Mouse (Mus musculus) cerebellum, postnatal 25 days (tissue): ENCODE measurements around the gene Zfp692.
"Not testable (repeated sequence)": the region's sequence is repeated elsewhere in the genome, so short reads cannot be mapped to it uniquely, and the experiment has no call there.

Experiments
- DNase-seq, 2 experiments: peaks; one replicate each; pipeline ENCODE4 v3.0.0; 2021; ENCODE audit warnings: mixed read lengths in 2 of 2

Zfp692 gene

DNA sequence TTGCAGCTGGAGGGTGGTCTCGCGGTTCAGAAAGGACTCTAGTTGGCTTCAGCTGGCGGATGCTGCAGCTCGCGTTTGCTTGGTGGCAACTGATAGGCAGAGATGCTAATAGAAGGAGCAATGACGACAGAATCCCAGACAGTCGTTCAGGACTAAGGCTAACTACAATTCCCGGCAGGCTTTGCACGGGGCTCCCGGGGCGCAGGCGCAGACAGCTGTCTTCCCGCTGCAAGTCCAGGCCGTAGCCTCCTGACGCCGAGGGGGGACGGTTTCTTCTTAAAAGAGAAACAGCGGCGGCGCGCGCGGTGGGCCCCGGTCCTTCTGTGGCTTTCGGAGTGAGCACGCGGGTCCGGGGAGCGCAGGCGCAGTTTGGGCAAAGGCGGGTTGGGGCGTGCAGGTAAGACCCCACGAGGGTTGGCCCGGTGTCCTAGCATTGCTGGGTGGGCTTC is at the start of gene Zfp692:
Gene Zfp692, plus strand, starts transcription at position 210 of the 449 bp plus-strand sequence.
- DNase-seq, result peak; percentile 95 to 97

- DNase-seq, result no peak
Observed at GRCm38 (mm10) chr11:58257816-58258215, 49.1 kb upstream of the Zfp692 start.

DNA sequence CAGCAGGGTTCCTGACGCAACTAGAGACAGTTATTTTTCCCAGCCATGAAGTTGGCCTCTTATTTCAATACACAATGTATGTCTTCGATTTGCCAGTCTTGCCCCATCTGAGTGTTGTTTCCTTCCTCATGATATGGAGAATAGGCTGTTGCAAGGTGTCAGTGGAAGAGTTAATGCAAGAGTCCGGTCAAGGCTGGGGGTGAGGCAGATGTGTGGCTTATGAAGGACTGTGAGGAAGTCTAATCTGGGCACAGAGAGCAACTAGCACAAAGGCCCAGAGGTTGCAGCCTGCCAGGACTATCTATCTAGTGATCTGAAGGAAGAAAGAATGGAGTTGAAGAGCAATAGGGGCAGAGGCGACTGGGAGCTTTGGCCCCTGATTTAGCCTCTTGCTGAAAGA is 46.7 kb upstream of the Zfp692 start:
- no peak for DNase-seq

GRCm38 (mm10) chr11:58261826-58262225 is 45.0 kb upstream of the Zfp692 start:
- no peak for DNase-seq

- DNase-seq, result no peak
Observed at GRCm38 (mm10) chr11:58262336-58262735, 44.5 kb upstream of the Zfp692 start.

GRCm38 (mm10) chr11:58263516-58263915 is 43.4 kb upstream of the Zfp692 start:
- no peak for DNase-seq

- no peak for DNase-seq
Observed at GRCm38 (mm10) chr11:58264546-58264945, 42.3 kb upstream of the Zfp692 start.

DNA sequence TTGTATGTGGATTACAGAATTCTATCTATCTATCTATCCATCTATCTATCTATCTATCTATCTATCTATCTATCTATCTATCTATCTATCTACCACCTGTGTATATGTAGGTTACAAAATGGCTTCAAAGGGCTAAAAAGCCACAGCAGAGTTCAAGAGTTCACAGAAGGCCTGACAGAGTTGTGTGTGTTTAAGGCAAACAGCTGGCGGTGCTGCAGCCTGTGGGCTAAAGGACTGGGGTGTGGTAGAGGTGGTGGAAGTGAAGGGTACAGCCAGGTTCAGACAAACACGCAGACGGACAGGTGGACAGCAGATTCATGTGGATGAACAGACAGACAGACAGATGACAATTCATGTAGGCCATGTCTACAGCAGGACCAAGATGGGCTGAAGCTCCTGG is 38.6 kb upstream of the Zfp692 start:
- no peak for DNase-seq

DNA sequence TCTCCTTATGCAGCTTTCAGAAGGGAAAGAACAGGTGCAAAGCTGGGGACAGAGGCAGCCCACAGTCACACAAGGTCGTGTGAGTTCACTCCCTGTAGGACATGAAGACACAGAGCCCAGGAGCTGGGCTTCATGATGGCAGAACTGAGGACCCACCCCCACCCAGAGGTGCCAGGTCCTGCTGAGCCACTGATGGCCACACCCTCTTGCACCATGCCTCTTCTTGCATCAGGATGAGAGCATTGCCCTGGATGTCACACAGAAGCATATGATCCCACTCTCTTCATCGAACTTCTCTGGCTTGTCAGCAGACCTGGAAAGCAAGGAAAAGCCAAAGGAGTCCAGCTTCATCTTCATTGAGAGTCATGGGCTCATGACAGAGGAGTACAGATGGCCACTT is 32.3 kb upstream of the Zfp692 start, which contains the start of gene 4930438A08Rik:
Gene 4930438A08Rik, plus strand, starts transcription at position 228 of the 400 bp plus-strand sequence.
- DNase-seq, result no peak

GRCm38 (mm10) chr11:58275756-58276155 is 31.1 kb upstream of the Zfp692 start:
- DNase-seq, result no peak

DNA sequence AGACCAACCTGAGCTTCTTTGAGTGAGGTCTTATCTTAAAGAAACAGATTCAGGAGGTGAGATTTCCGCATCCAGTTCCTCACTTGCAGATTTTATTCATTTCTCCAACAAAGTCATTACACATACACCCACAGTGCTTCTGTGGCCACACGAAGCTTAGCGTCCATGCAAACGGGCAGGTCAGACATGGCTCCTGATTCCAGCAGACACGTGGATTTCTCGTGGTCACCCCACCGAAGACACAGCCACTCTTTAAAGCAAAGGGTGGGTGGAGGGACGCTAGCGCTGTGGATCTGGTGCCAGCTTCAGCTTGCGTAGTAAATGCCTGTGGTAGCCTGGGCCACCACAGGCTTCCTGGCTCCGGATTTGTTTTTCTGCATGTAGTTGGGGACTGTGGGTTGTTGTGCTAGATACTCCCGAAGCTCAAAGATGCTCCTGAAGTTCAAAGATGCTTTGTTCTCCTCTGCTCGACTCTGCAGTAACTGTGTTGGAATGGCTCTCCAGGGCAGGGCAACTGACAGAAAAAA is 24.8 kb upstream of the Zfp692 start:
- no peak for DNase-seq

GRCm38 (mm10) chr11:58282518-58282917 is 24.4 kb upstream of the Zfp692 start:
- DNase-seq, result no peak

DNA sequence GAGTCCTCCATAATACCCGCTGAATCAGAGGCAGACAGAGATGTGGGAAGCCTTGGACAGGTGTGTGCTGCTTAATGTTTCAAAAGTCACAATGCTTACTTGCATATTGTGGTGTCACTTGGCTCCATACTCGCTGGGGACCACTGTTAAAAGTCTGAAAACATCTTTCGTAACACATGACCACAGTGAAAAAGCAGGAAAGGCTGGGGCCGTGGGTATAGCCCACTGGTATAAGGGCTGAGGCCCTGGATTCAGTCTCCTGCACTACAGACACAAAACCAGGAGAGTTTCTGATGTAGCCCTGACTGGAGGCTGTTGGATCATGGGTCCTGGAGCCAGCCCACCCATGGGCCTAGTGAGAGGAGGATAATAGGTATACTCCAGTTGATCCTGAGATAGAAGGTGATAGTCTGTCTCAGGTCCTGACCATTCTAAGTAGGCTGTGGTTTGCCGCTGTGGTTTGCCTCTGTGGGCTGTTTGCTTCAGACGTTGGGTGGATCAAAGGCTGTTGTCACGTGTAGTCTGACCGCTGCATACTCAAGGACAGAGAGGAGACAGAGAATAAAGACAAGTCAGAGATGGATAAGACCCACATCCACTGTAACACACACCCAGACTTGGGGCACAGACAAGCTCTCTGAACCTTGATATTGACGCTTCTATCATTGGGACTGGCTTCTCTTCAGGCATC is 16.7 kb upstream of the Zfp692 start:
- DNase-seq, result no peak

DNA sequence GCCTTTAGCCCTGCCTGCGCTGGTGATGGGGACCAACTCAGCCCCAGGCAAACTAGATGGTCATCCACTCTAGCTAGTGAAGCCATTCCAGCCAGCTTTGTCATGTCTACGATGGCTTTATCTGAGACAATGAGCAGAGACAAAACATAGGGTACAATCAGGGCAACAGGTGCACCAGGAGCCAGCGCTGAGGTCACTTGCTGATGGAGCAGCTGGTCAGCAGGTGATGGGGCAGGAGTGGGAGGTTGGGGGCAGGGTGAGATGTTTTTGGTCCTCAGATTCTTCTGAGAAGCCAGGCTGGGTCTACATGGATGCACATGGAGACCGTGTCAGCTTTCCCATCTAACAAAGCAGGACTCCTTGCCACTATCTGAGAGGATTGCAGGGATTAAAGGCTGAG is 16.1 kb upstream of the Zfp692 start:
- no peak for DNase-seq

GRCm38 (mm10) chr11:58292791-58293190 is 14.1 kb upstream of the Zfp692 start:
- no peak for DNase-seq

DNA sequence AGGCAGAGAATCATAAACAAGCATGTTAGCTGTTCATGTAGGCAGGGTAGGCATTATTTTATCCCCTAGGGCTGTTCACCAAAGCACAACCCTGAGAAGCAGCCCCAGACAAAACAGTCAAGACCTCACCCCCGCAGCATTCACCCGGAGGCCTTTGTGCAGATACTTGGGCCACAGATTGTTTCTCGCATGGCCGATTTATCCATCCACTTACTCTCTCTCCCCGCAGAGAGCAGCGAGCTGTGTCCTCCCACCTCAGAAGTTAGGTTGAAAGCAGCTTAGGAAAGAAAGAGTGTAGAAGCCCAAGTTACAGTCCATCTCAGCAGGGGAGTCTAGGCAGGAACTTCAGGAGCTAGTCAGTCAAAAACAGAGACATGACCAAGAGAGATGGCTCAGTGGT is 9.5 kb upstream of the Zfp692 start:
- no peak for DNase-seq

GRCm38 (mm10) chr11:58301057-58301456 is 5.8 kb upstream of the Zfp692 start:
- peak; percentile 76 to 80 for DNase-seq

- DNase-seq, result peak; percentile 97 to 100
Observed at GRCm38 (mm10) chr11:58301837-58302754, 4.8 kb upstream of the Zfp692 start.

DNA sequence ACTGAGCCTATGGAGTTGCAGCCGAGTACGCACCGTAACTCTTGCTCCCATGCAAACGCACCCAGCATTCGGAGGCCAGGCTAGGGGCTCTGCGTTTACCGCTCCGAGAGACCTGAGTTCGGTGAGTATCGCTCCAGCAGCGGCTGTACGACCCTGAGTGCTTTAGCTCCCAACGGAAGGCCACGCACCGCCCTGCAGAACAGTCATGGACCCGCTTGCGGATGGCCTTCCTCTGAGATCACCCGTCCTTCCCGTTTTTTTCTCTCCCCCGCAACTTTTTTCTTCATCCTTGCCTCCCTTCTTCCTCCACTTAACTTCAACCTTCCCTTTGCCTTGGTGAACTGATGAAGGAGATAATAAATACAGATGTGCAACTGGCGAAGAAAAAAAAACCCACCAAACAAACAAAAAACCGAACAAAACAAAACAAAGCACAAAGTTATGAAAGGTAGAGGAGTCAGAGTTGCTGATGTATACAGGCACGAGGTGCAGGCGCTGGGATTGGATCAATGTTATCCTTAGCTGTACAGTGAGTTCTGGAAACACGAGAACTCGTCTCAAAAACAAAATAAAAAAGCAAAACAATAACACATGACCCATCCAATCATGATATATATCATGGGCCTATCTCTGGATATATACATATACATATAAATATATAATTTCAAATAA is 4.0 kb upstream of the Zfp692 start:
- no peak for DNase-seq

DNA sequence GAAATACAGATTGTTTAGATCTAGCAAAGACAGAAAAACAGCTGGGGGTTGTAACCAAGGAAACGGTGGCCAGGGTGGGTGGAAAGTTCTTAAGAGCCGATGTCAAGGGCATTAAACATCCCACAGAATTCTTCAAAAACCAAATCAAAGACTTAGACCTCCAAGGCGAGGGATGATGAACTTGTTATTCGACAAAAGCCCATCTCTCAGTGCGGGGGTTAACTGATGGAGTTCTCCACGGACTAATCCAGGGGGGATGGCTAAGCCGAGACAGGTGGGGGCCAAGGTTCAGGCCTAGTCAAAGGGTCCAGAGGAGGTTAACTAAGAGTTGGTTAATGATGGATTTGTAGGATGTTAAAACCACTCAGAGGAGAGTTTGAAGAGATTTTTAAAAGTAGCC is 3.3 kb upstream of the Zfp692 start:
- DNase-seq, result no peak

- DNase-seq, result not testable (repeated sequence)
Observed at GRCm38 (mm10) chr11:58305299-58305698, 1.6 kb upstream of the Zfp692 start.

GRCm38 (mm10) chr11:58307411-58308080 is 677 bp downstream of the Zfp692 start:
- peak; percentile 68 to 69 for DNase-seq
